Mouse (Mus musculus): ENCODE data around the gene Olfr998.
"Not testable (repeated sequence)": the region's sequence is repeated elsewhere in the genome, so short reads cannot be mapped to it uniquely, and the experiment has no call there.

Gene Olfr998

DNA sequence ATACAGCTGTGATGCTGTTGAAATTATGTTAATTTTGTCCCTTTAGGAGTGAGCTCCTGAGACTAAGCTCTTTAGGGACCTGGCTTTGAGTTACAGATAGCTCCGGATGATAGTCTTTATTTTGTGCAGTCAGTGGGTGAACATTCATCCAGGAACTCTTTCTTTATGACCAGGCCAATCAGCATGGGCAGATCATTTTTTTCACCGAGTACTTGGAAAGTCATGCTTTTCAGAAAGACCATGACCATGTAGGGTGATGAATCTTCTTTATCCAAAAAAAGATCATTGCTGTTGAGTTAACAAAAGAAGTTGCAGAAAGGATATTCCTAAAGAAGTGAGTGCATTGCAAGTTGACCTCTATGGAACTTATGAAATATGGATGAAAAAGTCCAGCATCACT lies at the start of gene Olfr998:
Olfr998 (plus strand) TSS at position 301 of the 400 bp plus-strand sequence.
- DNase-seq (ENCODE audit: low spot score in 2 of 2): not testable (repeated sequence)

DNA sequence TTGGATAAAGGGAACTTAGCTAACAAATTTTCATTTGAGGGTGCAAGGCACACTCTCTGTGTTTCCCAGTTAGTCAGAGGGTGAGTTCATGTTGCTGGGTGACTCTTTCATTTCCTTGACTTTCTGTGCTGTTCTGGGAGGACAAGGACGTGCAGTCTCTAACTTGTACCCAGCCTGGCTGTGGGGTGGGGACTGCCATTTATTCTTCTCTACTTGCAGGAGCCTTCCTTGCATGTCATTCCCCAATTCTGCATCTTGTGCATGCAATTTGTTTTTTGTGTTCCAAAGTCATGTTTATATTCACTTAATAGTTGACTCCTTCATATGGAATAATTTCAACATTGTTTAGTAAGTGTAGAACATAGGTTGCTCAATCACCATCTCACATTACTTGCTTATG lies 33.9 kb upstream of the Olfr998 start:
- DNase-seq (ENCODE audit: low spot score in 2 of 2): no peak

DNA sequence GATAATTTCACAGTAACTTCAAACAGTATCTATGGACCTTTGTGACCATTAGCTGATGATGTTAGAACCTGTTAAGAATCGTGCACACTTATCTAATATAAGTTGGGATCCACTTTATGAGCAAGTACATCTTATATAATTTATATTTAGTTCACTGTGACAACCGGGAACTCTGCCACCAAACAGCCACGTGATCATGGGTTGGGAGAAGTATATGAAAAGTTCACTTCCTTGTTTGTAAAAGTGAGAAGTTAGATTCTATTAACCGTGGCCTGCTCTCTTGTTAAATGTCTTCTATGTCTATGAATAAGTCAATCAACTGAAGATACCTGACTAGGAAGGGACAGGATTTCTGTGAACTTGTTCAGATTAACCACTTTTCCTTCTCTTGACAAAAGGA lies 28.5 kb upstream of the Olfr998 start:
- no peak for DNase-seq (ENCODE audit: low spot score in 2 of 2)

DNA sequence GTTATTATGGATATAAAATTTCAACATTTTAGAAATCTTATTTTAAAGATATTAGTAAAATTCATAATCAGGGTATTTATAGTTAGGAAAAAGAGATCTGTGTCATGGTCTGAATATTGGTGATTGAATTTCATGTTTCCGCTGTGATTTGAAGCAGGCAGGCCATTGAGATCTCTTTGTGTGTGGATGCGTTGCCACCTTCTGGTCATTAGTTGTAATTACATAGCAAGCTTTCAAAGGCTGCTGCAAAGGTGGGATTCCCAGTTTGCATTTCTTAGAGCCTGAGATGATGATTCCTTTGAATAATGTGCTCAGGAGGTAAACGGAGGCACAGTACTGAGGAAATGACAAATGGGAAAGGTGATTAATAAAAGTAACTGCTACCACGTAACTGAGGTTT lies 27.6 kb upstream of the Olfr998 start:
- no peak for DNase-seq (ENCODE audit: low spot score in 2 of 2)

DNA sequence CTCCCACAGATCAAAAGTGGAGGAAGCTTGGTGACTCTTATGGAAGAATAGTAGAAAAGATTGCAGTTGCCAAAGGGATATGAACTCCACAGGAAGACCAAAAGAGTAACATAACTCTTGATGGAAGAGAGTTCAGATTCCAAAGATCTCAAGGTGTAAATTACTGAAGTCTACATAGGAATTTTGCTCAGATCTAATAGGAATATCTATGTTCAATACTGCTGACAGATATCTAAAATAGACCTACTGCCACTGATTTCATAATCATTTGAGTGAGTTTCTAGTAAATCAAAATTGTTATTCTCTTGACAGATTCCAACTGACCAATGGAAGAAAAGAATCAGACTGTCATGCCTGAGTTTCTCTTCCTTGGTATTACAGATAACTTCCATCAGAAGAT lies 9.8 kb upstream of the Olfr998 start, which contains the start of gene Olfr996:
Olfr996 (plus strand) TSS at position 301 of the 400 bp plus-strand sequence.
- no peak for DNase-seq (ENCODE audit: low spot score in 2 of 2)

DNA sequence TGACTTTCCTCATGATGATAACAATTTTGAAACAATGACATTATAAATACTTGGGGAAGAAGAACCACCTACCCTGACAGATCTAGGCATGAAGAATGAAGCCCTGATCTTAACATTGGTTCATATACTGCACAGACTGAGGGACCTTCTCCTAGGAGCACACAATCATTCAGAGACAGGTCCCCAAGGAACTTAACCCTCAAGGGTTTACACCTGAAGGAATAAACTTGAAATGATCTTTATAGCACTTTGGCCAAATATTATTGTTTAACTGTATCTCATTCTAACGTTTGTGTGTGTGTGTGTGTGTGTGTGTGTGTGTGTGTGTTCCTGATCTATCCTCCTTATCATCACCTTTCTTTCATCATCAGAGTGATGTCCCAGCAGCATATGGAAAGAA lies 23.1 kb downstream of the Olfr998 start, which contains the start of gene Olfr1000:
Olfr1000 (minus strand) TSS at position 101 of the 400 bp plus-strand sequence.
- DNase-seq (ENCODE audit: low spot score in 2 of 2): no peak

Data from spleen, postnatal 4 days (tissue).